Mouse (Mus musculus) liver, embryonic 14 days (tissue): ENCODE measurements around the gene Rnf2. TPM values are rescaled to one million over a fixed set of nuclear protein-coding genes. Genes with fewer than 3 reads are reported as not detected.

Source experiments
- polyA plus RNA-seq: library from polyadenylated mRNA; depleted of rRNA; stranded (reverse); fragments of >200 nt; gene quantifications from 2 replicates; pipeline ENCODE4 v1.2.3, GENCODE M21; 2012; rRNA removed

Gene Rnf2
- 14.2 and 19.1 TPM in 2 replicates for polyA plus RNA-seq

DNA sequence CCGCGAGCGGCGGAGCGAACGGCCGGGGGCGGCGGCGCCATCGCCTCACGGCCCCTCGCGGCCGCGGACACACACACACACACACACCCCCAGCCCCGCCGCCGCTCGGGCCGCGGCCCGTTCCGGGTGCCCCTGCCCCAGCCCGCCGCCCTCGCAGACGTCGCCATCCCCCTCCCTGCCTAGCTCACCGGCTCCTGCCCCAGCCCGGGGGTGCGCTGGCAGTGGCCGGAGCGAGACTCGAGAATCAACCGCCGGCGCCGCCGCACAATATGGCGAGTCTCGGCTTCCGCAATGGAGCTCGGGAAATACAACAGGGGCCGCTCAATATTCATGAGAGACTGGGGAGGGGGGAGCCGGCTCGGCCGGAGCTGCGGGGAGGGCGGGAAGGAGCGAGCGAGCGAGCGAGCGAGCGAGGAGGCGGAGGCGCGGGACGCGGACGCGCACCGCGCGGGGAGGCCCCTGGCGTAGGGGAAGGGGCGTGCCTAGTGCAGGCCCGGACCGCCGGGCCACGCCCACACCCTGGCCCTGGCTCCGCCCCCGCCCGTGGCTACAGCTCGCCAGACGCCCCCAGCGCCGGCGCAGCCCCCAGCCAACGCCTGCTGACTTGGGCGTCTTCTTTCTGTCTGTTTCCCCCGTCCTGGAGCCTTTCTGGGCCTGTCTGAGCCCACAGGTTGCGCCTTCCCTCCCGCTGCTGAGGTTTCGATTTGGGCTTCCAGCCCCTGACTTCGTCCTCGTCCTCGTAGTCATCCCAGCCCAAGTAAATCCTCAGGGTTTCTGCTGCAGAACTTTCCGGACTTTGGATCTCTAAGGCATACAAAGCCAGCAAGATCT, at the start of gene Rnf2:
Gene Rnf2 (minus strand): TSS at position 425 of the 831 bp plus-strand sequence.

DNA sequence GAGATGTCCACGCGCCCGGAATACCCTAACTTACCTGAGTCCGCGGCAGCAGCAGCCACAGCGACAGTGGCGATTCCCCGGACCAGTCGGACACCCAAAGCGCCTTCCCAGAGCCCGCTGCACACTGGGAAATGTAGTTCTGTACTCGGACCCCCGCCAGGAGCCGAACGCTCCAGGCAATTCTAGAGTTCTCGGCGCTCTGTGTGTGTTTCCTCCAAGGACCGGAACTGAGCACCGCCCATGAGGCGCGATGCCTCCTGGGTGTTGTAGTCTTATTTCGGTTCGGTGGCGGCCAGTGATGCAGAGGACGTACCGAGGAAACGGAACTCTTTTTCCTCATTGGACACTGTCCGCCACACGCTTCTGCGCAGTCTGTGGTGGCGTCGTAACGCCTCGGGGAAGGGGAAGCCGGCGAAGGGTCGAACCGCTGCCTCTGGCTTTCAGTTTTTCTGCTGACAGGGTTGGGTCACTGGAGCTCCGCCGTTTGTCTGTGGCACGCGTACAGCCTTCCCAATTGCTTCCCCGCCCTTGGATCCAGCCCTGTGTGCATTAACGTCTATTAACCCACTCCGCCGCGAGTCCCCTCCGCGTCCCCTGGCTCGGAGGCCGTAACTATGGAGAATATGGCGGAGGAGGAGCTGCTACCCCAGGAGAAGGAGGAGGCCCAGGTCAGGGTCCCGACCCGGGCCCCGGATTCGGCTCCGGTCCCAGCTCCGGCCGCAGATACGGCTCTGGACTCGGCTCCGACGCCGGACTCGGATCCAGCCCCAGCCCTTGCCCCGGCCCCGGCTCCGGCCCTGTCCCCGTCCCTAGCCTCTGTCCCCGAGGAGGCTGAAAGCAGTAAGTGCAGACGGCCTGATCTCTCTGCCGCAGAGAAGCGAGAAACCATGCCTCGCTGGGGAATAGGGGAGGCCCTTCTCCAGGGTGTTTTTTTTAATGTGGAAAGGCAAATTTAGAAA, 72.2 kb downstream of the Rnf2 start, which contains the start of the genes Swt1 and Trmt1l:
Gene Swt1 (minus strand): TSS at position 193 of the 959 bp plus-strand sequence.
Gene Trmt1l (plus strand): TSS at position 280 of the 959 bp plus-strand sequence.

Other genes with a start within 250 kb of the Rnf2 start
- 59.5 and 70.5 TPM in 2 replicates for gene Ivns1abp, start 156.5 kb downstream of the Rnf2 start, polyA plus RNA-seq
- 10.8 and 11.4 TPM in 2 replicates for gene Swt1, start 72.5 kb downstream of the Rnf2 start, polyA plus RNA-seq
- 9.3 and 10.8 TPM in 2 replicates for gene Trmt1l, start 72.4 kb downstream of the Rnf2 start, polyA plus RNA-seq
- 1.2 and 1.6 TPM in 2 replicates for gene Fam129a, start 70.2 kb upstream of the Rnf2 start, polyA plus RNA-seq